Mouse (Mus musculus) neutrophil, adult 59 days (primary cell): ENCODE results near the gene Olfr146. TPM values are rescaled to one million over a fixed set of nuclear protein-coding genes. Genes with fewer than 3 reads are reported as not detected.

Source experiments
- total RNA-seq, 2 experiments: library from RNA; stranded (reverse); gene quantifications; 1 replicate in 1 of 2; 2 replicates in 1 of 2; pipeline ENCODE4 v1.2.4; 2023

The Olfr146 gene
- total RNA-seq: not detected

DNA sequence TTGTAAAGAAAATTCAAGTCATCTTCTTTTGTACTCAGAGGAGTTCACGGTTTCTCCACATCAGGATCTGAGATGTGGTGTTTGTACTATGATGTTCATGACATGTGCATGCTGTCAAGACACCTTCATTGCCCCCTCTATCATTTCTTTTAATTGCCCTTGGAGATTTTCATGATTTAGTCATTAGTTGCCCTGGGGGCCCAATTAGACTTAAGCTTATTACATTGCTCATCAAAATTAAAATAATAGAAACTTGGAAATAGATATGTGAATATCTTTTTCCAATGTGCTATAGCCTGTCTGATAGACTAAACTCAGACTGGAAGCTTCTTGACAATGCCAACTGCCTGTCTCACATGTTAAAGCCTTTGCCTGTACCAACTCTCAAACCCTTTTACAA lies at the start of gene Olfr146:
TSS of gene Olfr146 (minus strand) at position 101 of the 400 bp plus-strand sequence.

DNA sequence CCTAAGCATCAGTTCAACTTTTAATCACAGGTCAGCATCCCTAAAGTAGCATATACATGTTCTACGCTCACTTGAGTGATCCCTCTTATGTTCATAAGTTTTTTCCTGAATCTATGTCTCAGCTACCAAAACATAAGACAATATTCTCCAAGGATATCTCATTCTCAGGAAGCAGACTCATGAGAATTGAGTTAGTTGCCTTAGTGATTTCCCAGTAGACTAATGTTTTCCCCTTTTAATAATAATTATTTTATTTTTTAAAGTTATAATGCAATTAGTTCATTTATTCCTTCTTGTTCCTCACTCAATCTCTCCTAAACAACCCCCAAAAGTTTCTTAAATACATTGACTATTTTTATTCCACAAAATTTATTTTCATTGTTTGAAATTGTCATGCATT lies 41.7 kb upstream of the Olfr146 start, which contains the start of gene Olfr937:
TSS of gene Olfr937 (minus strand) at position 101 of the 400 bp plus-strand sequence.

DNA sequence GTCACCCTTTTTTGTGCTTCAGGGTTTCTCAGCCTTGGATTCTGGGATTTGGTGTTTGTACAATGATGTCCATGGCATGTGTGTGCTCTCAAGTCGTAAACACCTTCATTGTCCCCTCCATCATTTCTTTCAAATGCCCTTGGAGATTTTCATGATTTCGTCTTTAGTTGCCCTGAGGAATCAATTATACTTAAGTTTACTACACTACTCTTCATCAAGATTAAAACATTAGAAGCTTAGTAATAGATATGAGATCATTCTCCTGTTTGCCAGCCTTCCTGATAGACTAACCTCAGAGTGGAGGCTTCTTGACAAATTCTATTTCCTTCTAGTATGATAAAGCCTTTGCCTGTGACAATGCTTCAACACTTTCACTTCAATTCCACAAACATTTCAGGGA lies 23.6 kb downstream of the Olfr146 start, which contains the start of gene Olfr935:
TSS of gene Olfr935 (minus strand) at position 101 of the 400 bp plus-strand sequence.

DNA sequence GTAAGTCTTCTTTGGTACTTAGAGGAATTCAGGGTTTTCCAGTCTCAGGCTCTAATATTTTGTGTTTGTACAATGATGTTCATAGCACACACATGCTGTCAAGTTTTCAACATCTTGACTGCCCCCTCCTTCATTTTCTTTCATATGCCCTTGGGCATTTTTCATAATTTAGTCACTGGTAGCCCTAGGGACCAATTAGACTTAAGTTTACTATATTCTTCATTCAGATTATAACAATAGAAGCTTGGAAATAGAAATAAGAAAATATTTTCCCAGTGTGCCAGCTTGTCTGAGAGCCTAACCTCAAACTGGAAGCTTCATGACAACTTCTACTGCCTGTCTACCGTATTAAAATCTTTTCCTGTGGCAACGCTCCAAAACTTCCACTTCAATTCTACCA lies 35.0 kb downstream of the Olfr146 start, which contains the start of gene Olfr934:
TSS of gene Olfr934 (minus strand) at position 101 of the 400 bp plus-strand sequence.

DNA sequence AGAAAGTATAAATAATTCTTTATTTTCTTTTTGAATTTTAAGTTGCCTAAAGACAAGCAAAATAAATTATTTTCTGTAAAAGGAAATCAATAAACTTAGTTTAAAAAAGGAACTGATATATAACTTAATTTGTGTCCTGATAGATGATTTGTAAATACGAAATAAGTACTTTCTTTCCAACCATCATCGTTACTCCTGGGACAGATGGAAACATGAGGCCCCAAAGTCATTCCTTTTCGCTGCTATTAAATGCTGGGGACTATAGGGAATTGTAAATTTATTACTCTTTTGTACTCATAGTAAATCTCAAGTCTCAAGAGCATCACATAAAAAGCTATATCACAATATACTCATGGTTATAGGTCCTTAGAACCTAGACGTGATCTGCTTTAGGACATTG lies 51.2 kb downstream of the Olfr146 start, which contains the start of gene Olfr933:
TSS of gene Olfr933 (plus strand) at position 301 of the 400 bp plus-strand sequence.

Other genes with a start within 250 kb of the Olfr146 start
- not detected for gene Olfr922, start 208.8 kb downstream of the Olfr146 start, total RNA-seq
- not detected for gene Olfr923, start 196.8 kb downstream of the Olfr146 start, total RNA-seq
- gene Olfr924, start 178.9 kb downstream of the Olfr146 start, total RNA-seq: not detected
- gene Olfr26, start 168.3 kb downstream of the Olfr146 start, total RNA-seq: not detected
- gene Olfr926, start 146.3 kb downstream of the Olfr146 start, total RNA-seq: not detected
- gene Olfr930, start 93.6 kb downstream of the Olfr146 start, total RNA-seq: not detected
- gene Olfr933, start 51.1 kb downstream of the Olfr146 start, total RNA-seq: not detected
- not detected for gene Olfr934, start 35.1 kb downstream of the Olfr146 start, total RNA-seq
- gene Olfr935, start 23.7 kb downstream of the Olfr146 start, total RNA-seq: not detected
- not detected for gene Olfr937, start 41.6 kb upstream of the Olfr146 start, total RNA-seq
- gene Olfr938, start 55.5 kb upstream of the Olfr146 start, total RNA-seq: not detected
- gene Olfr27, start 104.8 kb upstream of the Olfr146 start, total RNA-seq: not detected
- gene Olfr943, start 142.9 kb upstream of the Olfr146 start, total RNA-seq: not detected
- gene Olfr944, start 178.5 kb upstream of the Olfr146 start, total RNA-seq: not detected
- gene Olfr1537, start 226.6 kb upstream of the Olfr146 start, total RNA-seq: not detected